Mouse (Mus musculus) right cerebral cortex, postnatal 14 days (tissue): ENCODE measurements around the gene Dpt.

Experiments
- DNase-seq: peaks from one replicate; pipeline ENCODE4 v3.0.0; 2022

The Dpt gene

GRCm38 (mm10) chr1:164821307-164821706 is 24.9 kb downstream of the Dpt start:
- no peak for DNase-seq

GRCm38 (mm10) chr1:164821821-164822220 is 25.4 kb downstream of the Dpt start:
- no peak for DNase-seq

GRCm38 (mm10) chr1:164822268-164822667 is 25.8 kb downstream of the Dpt start:
- DNase-seq, result no peak

GRCm38 (mm10) chr1:164824896-164825295 is 28.5 kb downstream of the Dpt start:
- DNase-seq, result no peak

GRCm38 (mm10) chr1:164829881-164830280 is 33.4 kb downstream of the Dpt start:
- no peak for DNase-seq

- no peak for DNase-seq
Measured at GRCm38 (mm10) chr1:164832459-164832858, 36.0 kb downstream of the Dpt start.

GRCm38 (mm10) chr1:164848616-164849265 is 52.3 kb downstream of the Dpt start:
- DNase-seq, result peak; percentile 14

- peak; percentile 26 for DNase-seq
Measured at GRCm38 (mm10) chr1:164855700-164856099, 59.3 kb downstream of the Dpt start.

GRCm38 (mm10) chr1:164859952-164860351 is 63.5 kb downstream of the Dpt start:
- DNase-seq, result no peak

GRCm38 (mm10) chr1:164860782-164861181 is 64.3 kb downstream of the Dpt start:
- no peak for DNase-seq

- no peak for DNase-seq
Measured at GRCm38 (mm10) chr1:164861501-164861900, 65.1 kb downstream of the Dpt start.

- DNase-seq, result no peak
Measured at GRCm38 (mm10) chr1:164862946-164863883, 66.8 kb downstream of the Dpt start.

- no peak for DNase-seq
Measured at GRCm38 (mm10) chr1:164864666-164865065, 68.2 kb downstream of the Dpt start.

GRCm38 (mm10) chr1:164870694-164871093 is 74.2 kb downstream of the Dpt start:
- DNase-seq, result peak; percentile 40
